ENCODE assay signal across 18 mouse cellular contexts in genomic region chr5:132007907-132008306, GRCm38 (mm10).
"Had no signal": no experiment of that assay in that cellular context is flagged by ENCODE, and none has a peak within 500 bp of the region (broad histone marks: within the 10 kb centered on the region; RNA-seq: fewer than 3 reads in every experiment).

No protein-coding gene starts in this region.

- H3K4me3 ChIP-seq: lung, embryonic 15.5 days; megakaryocyte, embryonic 14.5 days; midbrain, embryonic 13.5 days; midbrain, embryonic 15.5 days; neural tube, embryonic 12.5 days; stomach, embryonic 15.5 days had no signal

- H3K9me3 ChIP-seq: lung, embryonic 15.5 days; midbrain, embryonic 13.5 days; midbrain, embryonic 15.5 days; neural tube, embryonic 12.5 days; stomach, embryonic 15.5 days had no signal

- H3K4me2 ChIP-seq: lung, embryonic 15.5 days; midbrain, embryonic 11.5 days; midbrain, embryonic 13.5 days; midbrain, embryonic 15.5 days; neural tube, embryonic 12.5 days; stomach, embryonic 15.5 days had no signal

- H3K36me3 ChIP-seq: lung, embryonic 15.5 days; midbrain, embryonic 13.5 days; midbrain, embryonic 15.5 days; neural tube, embryonic 12.5 days; stomach, embryonic 15.5 days had no signal

- H3K27ac ChIP-seq: lung, embryonic 15.5 days; macrophage; midbrain, embryonic 13.5 days; midbrain, embryonic 15.5 days; neural tube, embryonic 12.5 days; stomach, embryonic 15.5 days; stomach, postnatal 0 days had no signal

- ATAC-seq: liver, postnatal 0 days; lung, postnatal 0 days; midbrain, embryonic 13.5 days; midbrain, embryonic 15.5 days had no signal

- H3K4me1 ChIP-seq: lung, embryonic 15.5 days; midbrain, embryonic 13.5 days; midbrain, embryonic 15.5 days; neural tube, embryonic 12.5 days; stomach, embryonic 15.5 days had no signal

- H3K27me3 ChIP-seq: lung, embryonic 15.5 days; midbrain, embryonic 13.5 days; midbrain, embryonic 15.5 days; neural tube, embryonic 12.5 days; stomach, embryonic 15.5 days had no signal

- H3K9ac ChIP-seq: liver, postnatal 0 days; lung, embryonic 15.5 days; midbrain, embryonic 13.5 days; midbrain, embryonic 15.5 days; neural tube, embryonic 12.5 days; stomach, embryonic 15.5 days had no signal

- DNase-seq: liver, postnatal 0 days; lung, adult 2 months; lung, postnatal 14 days; lung, postnatal 36 days; right cerebral cortex, postnatal 14 days; thymus, adult 2 months; thymus, postnatal 14 days; thymus, postnatal 36 days had no signal
